Mouse (Mus musculus) ES-CJ7 (cell line): ENCODE data around the gene Map2k6.

Experiments
- DNase-seq: peaks from one replicate; pipeline ENCODE4 v3.0.0; 2011; ENCODE audit warnings: low read depth, low spot score

Gene Map2k6

GRCm38 (mm10) chr11:110450091-110450757 lies 51.3 kb downstream of the Map2k6 start:
- DNase-seq: no peak

GRCm38 (mm10) chr11:110450758-110451121 lies 51.8 kb downstream of the Map2k6 start:
- DNase-seq: no peak

- DNase-seq: no peak
Measured at GRCm38 (mm10) chr11:110451590-110451989, 52.7 kb downstream of the Map2k6 start.

- no peak for DNase-seq
Measured at GRCm38 (mm10) chr11:110453445-110454154, 54.7 kb downstream of the Map2k6 start.

- DNase-seq: no peak
Measured at GRCm38 (mm10) chr11:110457441-110457912, 58.6 kb downstream of the Map2k6 start.

GRCm38 (mm10) chr11:110460480-110460879 lies 61.6 kb downstream of the Map2k6 start:
- DNase-seq: no peak

GRCm38 (mm10) chr11:110461560-110462331 lies 62.8 kb downstream of the Map2k6 start:
- no peak for DNase-seq

GRCm38 (mm10) chr11:110462975-110463578 lies 64.2 kb downstream of the Map2k6 start:
- DNase-seq: no peak

- DNase-seq: no peak
Measured at GRCm38 (mm10) chr11:110463801-110464200, 64.9 kb downstream of the Map2k6 start.

GRCm38 (mm10) chr11:110469054-110469453 lies 70.1 kb downstream of the Map2k6 start:
- no peak for DNase-seq

- DNase-seq: no peak
Measured at GRCm38 (mm10) chr11:110470561-110471273, 71.8 kb downstream of the Map2k6 start.

- DNase-seq: no peak
Measured at GRCm38 (mm10) chr11:110471362-110471761, 72.4 kb downstream of the Map2k6 start.

- DNase-seq: no peak
Measured at GRCm38 (mm10) chr11:110472078-110472477, 73.2 kb downstream of the Map2k6 start.

- DNase-seq: no peak
Measured at GRCm38 (mm10) chr11:110473495-110473894, 74.6 kb downstream of the Map2k6 start.

- DNase-seq: no peak
Measured at GRCm38 (mm10) chr11:110476361-110477151, 77.6 kb downstream of the Map2k6 start.

- DNase-seq: no peak
Measured at GRCm38 (mm10) chr11:110477961-110478869, 79.3 kb downstream of the Map2k6 start.

GRCm38 (mm10) chr11:110478978-110479384 lies 80.1 kb downstream of the Map2k6 start:
- peak; percentile 24 for DNase-seq

GRCm38 (mm10) chr11:110481406-110481805 lies 82.5 kb downstream of the Map2k6 start:
- no peak for DNase-seq

GRCm38 (mm10) chr11:110482176-110482575 lies 83.3 kb downstream of the Map2k6 start:
- no peak for DNase-seq
